Mouse (Mus musculus) MEL (cell line): ENCODE results near the gene Borcs7.
A peak's percentile ranks its signal among the peaks of the same experiment; 100 is the strongest.

Source experiments
- CTCF ChIP-seq, 3 experiments: IDR thresholded peaks in 2 of 3; conservative IDR thresholded peaks in 1 of 3; 2 replicates each; pipeline ENCODE4 v1.5.1; 2011 to 2012; ENCODE audit warnings: low read length in 3 of 3, low read depth in 2 of 3, mild to moderate bottlenecking in 2 of 3, improper control_type of control experiment in 1 of 3, inconsistent platforms in 1 of 3, mixed read lengths in 1 of 3, moderate library complexity in 1 of 3; ENCODE audit not compliant: control insufficient read depth in 1 of 3, insufficient read depth in 1 of 3, poor library complexity in 1 of 3, severe bottlenecking in 1 of 3
- TAL1 ChIP-seq: IDR thresholded peaks from 2 replicates; pipeline ENCODE4 v1.6.1; 2012; ENCODE audit warnings: mild to moderate bottlenecking, inconsistent platforms, low read length, moderate library complexity, mixed read lengths
- TCF12 ChIP-seq: IDR thresholded peaks from 2 replicates; pipeline ENCODE4 v1.6.1; 2014; ENCODE audit warnings: low read depth, mild to moderate bottlenecking, inconsistent platforms, low read length, improper control_type of control experiment, moderate library complexity
- USF2 ChIP-seq, 2 experiments: IDR thresholded peaks; 2 replicates each; pipeline ENCODE4 v1.6.1; 2011 to 2012; ENCODE audit warnings: improper control_type of control experiment in 2 of 2, low read length in 2 of 2, borderline replicate concordance in 1 of 2, inconsistent platforms in 1 of 2, low read depth in 1 of 2, mild to moderate bottlenecking in 1 of 2; ENCODE audit not compliant: insufficient read depth in 1 of 2

GRCm38 (mm10) chr19:46672766-46673418, 16.8 kb upstream of the Borcs7 start, which contains the start of gene Cyp17a1:
- TF ChIP-seq USF2 (IDR thresholded peaks at IDR 0.05; ENCODE audit: borderline replicate concordance in 1 of 2, insufficient read depth in 1 of 2, low read depth in 1 of 2, low read length in 2 of 2) (no peak), TAL1 (peak; percentile 94), TCF12 (peak; percentile 97), CTCF (IDR thresholded peaks at IDR 0.05 in 2 of 3, conservative IDR thresholded peaks at IDR 0.05 in 1 of 3; ENCODE audit: control insufficient read depth in 1 of 3, insufficient read depth in 1 of 3, low read depth in 2 of 3, low read length in 3 of 3, poor library complexity in 1 of 3, severe bottlenecking in 1 of 3) (no peak)
